Mouse (Mus musculus) granulocyte monocyte progenitor cell, adult 5-6 weeks (primary cell): ENCODE measurements around the gene Prmt3. TPM values are rescaled to one million over a fixed set of nuclear protein-coding genes. Genes with fewer than 3 reads are reported as not detected.

Experiments
- ATAC-seq: replicated peaks from 2 replicates; pipeline ENCODE4 v1.8.0; 2016; ENCODE audit warnings: mild to moderate bottlenecking, moderate TSS enrichment, inconsistent platforms; ENCODE audit not compliant: poor library complexity, severe bottlenecking
- total RNA-seq, 2 experiments: library from RNA; stranded (forward) in 1 of 2; stranded (reverse) in 1 of 2; fragments of 200-712, 200-1000 nt in 1 of 2; fragments of >200 nt in 1 of 2; fragmentation: Nextera tagmentation in 1 of 2; gene quantifications; 2 replicates each; pipeline ENCODE4 v1.2.3; 2014 to 2017

The Prmt3 gene
- total RNA-seq, 2 experiments from 2014 or later = 57.4 to 79.0 TPM

- no peak for ATAC-seq
Measured at GRCm38 (mm10) chr7:49907191-49908171, 129.3 kb downstream of the Prmt3 start.

Other genes with a start within 250 kb of the Prmt3 start
- not detected in 2 replicates for gene Dbx1, start 141.5 kb upstream of the Prmt3 start, total RNA-seq (2014; fragmentation: Nextera tagmentation)
- gene Dbx1, start 141.5 kb upstream of the Prmt3 start, total RNA-seq (2017) = not detected in 2 replicates
- gene Htatip2, start 19.2 kb upstream of the Prmt3 start, total RNA-seq (2014; fragmentation: Nextera tagmentation) = 19.9 and 23.1 TPM in 2 replicates
- 12.7 and 14.2 TPM in 2 replicates for gene Htatip2, start 19.2 kb upstream of the Prmt3 start, total RNA-seq (2017)
- 0.09 TPM in 1 of 2 replicates, not detected in the other for gene Slc6a5, start 131.8 kb downstream of the Prmt3 start, total RNA-seq (2014; fragmentation: Nextera tagmentation)
- not detected in 2 replicates for gene Slc6a5, start 131.8 kb downstream of the Prmt3 start, total RNA-seq (2017)
- not detected in 2 replicates for gene Nell1, start 196.5 kb downstream of the Prmt3 start, total RNA-seq (2014; fragmentation: Nextera tagmentation)
- gene Nell1, start 196.5 kb downstream of the Prmt3 start, total RNA-seq (2017) = not detected in 2 replicates